Mouse (Mus musculus) lung, adult 2 months (tissue): ENCODE measurements at regions not wholly inside any gene's neighbourhood (a gene's known extent, or its start where the extent isn't known, plus 50 kb on each side); places are given as distances from the start of the nearest gene placed in this dataset.

Experiments used
- CTCF ChIP-seq: fragments of 200-500 bp; IDR thresholded peaks from 2 replicates; pipeline ENCODE4 v1.5.1; 2011; ENCODE audit warnings: mild to moderate bottlenecking, low read length, control low read depth; ENCODE audit not compliant: insufficient read depth
- POLR2A ChIP-seq: fragments of 200-500 bp; IDR thresholded peaks from 2 replicates; pipeline ENCODE4 v1.6.1; 2011; ENCODE audit warnings: low read depth, mild to moderate bottlenecking, control low read depth, low read length, borderline replicate concordance; ENCODE audit errors: extremely low read depth

GRCm38 (mm10) chr4:97346799-97347198 is 163.8 kb upstream of the Gm10192 start:
- TF ChIP-seq CTCF (no peak), POLR2A (no peak)
